Mouse (Mus musculus): ENCODE data around the gene Atp13a3. TPM values are rescaled to one million over a fixed set of nuclear protein-coding genes. Genes with fewer than 3 reads are reported as not detected.

Gene Atp13a3
- polyA plus RNA-seq, 1 experiment from 2014 or later, result 12.0 TPM

GRCm38 (mm10) chr16:30397127-30398057 is 8.4 kb downstream of the Atp13a3 start:
- Histone ChIP-seq H3K9me3 (replicated peaks; ENCODE audit: control insufficient read depth, low read length) (no peaks in the 10 kb centered on the region), H3K4me1 (ENCODE audit: control insufficient read depth, insufficient read depth, low read length) (0 out of 2 replicates have a peak, but pooled peaks cover 2% of the 10 kb centered on the region)
- peak; percentile 47 for ATAC-seq (ENCODE audit: insufficient read depth, low FRiP score)

DNA sequence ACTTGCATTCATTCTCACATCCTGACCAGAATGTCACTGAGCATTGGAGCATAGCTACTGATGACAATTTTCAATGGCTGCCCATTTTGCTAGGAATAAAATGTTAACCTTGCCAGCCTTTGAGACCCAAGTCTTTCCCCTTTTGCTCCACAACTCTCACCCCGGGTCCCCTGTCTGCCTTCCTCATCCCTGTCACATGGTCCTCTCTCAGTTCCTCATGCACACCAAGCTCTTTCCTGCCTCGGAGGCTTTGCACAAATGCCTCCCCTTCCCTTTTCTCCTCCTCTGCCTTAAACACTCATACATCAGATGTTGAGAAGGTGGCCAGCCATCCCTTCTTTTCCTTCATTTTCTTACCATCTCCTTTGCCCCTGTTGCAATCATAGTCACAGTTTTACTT is 10.6 kb downstream of the Atp13a3 start:
- Histone ChIP-seq H3K9ac (ENCODE audit: low read length) (no peak overlapping the region), H3K27me3 (ENCODE audit: control insufficient read depth, insufficient read depth, low read length) (no peaks in the 10 kb centered on the region), H3K9me3 (replicated peaks; ENCODE audit: control insufficient read depth, low read length) (no peaks in the 10 kb centered on the region), H3K4me2 (ENCODE audit: low read depth, low read length) (no peak overlapping the region), H3K4me3 (replicated peaks; ENCODE audit: low read length) (no peak overlapping the region), H3K36me3 (ENCODE audit: control insufficient read depth, insufficient read depth, low read length) (no peaks in the 10 kb centered on the region), H3K4me1 (ENCODE audit: control insufficient read depth, insufficient read depth, low read length) (0 out of 2 replicates have a peak, but pooled peaks cover 2% of the 10 kb centered on the region), H3K27ac (ENCODE audit: low read length) (no peak overlapping the region)
- 79% methylated on average over 2 of the region's 2 CpGs for WGBS
- no peak for ATAC-seq (ENCODE audit: insufficient read depth, low FRiP score)

More at GRCm38 (mm10) chr16:30397127-30398057, 8.4 kb downstream of the Atp13a3 start:
- WGBS, result 24% methylated on average over 15 of the region's 15 CpGs
- H3K4me3 ChIP-seq (replicated peaks; ENCODE audit: low read length), result no peak overlapping the region
- H3K36me3 ChIP-seq (ENCODE audit: control insufficient read depth, insufficient read depth, low read length), result no peaks in the 10 kb centered on the region
- peak overlapping the region; percentile 59 for H3K27ac ChIP-seq (ENCODE audit: low read length)
- H3K27me3 ChIP-seq (ENCODE audit: control insufficient read depth, insufficient read depth, low read length), result no peaks in the 10 kb centered on the region
- H3K9ac ChIP-seq (ENCODE audit: low read length), result 0 out of 2 replicates have a peak overlapping the region, but pooled peaks have one; percentile 33
- no peak overlapping the region for H3K4me2 ChIP-seq (ENCODE audit: low read depth, low read length)

GRCm38 (mm10) chr16:30390650-30391340 is 15.0 kb downstream of the Atp13a3 start:
- H3K4me1 ChIP-seq (ENCODE audit: control insufficient read depth, insufficient read depth, low read length), result peaks cover 16% of the 10 kb centered on the region
- no peak overlapping the region for H3K27ac ChIP-seq (ENCODE audit: low read length)
- no peak for ATAC-seq (ENCODE audit: insufficient read depth, low FRiP score)
- H3K27me3 ChIP-seq (ENCODE audit: control insufficient read depth, insufficient read depth, low read length), result no peaks in the 10 kb centered on the region
- no peaks in the 10 kb centered on the region for H3K36me3 ChIP-seq (ENCODE audit: control insufficient read depth, insufficient read depth, low read length)
- WGBS, result 79% methylated on average over 5 of the region's 5 CpGs
- H3K9me3 ChIP-seq (replicated peaks; ENCODE audit: control insufficient read depth, low read length), result no peaks in the 10 kb centered on the region
- no peak overlapping the region for H3K4me2 ChIP-seq (ENCODE audit: low read depth, low read length)
- H3K9ac ChIP-seq (ENCODE audit: low read length), result no peak overlapping the region
- no peak overlapping the region for H3K4me3 ChIP-seq (replicated peaks; ENCODE audit: low read length)

DNA sequence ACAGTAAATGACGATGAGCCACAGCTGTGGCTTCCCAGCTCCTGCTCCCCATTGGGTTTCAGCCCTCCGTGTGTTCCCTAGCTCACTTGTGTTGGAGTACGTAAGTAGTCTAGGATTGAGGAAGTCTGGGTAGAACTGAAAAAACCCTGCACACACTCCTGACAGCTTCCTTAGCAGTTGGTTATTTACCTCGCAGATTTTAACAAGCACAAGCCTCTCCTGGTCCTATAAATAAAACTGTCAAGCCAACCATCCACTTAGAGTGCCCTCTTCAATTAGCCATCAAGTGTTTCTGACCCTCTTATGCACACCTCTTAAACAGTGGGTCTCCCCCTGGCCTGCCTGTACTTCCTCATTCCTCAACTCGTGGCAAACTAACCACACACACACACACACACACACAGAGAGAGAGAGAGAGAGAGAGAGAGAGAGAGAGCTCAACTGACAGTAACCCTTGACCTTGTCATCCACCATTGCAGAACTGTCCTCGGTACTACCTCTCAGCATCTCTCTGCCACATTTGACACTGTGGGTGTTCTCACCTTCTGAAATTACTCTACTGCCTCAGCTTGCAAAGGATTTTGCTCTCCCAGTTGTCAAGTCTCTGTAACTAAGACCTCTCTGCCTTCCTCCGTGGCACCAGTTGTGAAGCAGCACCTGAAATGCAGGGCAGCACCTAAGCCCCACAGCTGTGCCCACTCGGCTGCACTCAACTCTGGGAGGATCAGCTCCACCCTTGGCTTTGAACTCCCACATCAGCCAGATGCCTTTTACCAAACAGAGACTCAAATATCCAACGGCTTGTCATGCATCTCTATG is 15.7 kb downstream of the Atp13a3 start:
- no peak for ATAC-seq (ENCODE audit: insufficient read depth, low FRiP score)
- Histone ChIP-seq H3K9me3 (replicated peaks; ENCODE audit: control insufficient read depth, low read length) (no peaks in the 10 kb centered on the region), H3K27ac (ENCODE audit: low read length) (peak overlapping the region; percentile 91), H3K36me3 (ENCODE audit: control insufficient read depth, insufficient read depth, low read length) (no peaks in the 10 kb centered on the region), H3K27me3 (ENCODE audit: control insufficient read depth, insufficient read depth, low read length) (no peaks in the 10 kb centered on the region), H3K9ac (ENCODE audit: low read length) (peak overlapping the region; percentile 96; the same call in 1 of the 2 replicates), H3K4me1 (ENCODE audit: control insufficient read depth, insufficient read depth, low read length) (peaks cover 16% of the 10 kb centered on the region), H3K4me3 (replicated peaks; ENCODE audit: low read length) (peak overlapping the region; percentile 93), H3K4me2 (ENCODE audit: low read depth, low read length) (peak overlapping the region; percentile 95)
- 55% methylated on average over 9 of the region's 9 CpGs for WGBS

DNA sequence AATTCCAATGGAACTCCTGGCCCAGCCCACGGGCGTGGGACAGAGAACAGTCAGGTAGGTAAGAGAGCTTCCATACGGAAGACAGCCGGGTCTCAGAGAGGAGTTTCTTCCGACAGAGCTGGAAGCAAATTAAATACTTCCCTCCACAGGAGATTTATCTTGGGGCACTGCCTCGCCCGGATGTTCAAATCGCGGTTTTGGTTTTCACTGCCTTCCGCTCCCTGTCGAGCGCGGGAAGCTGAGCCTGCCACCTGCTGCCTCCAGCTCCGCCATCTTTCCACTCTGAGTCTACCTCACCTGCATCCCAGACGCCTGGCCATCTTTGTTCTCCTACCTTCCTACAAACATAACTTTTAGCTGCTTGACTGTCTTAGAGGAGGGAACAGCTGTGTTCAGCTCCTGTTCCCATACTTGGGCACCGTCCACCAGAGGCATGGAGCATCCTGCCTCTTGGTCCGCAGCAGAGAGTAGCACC is 16.5 kb downstream of the Atp13a3 start:
- Histone ChIP-seq H3K4me2 (ENCODE audit: low read depth, low read length) (peak overlapping the region; percentile 95), H3K9me3 (replicated peaks; ENCODE audit: control insufficient read depth, low read length) (no peaks in the 10 kb centered on the region), H3K4me1 (ENCODE audit: control insufficient read depth, insufficient read depth, low read length) (peaks cover 16% of the 10 kb centered on the region), H3K9ac (ENCODE audit: low read length) (peak overlapping the region; percentile 96), H3K4me3 (replicated peaks; ENCODE audit: low read length) (peak overlapping the region; percentile 93), H3K27me3 (ENCODE audit: control insufficient read depth, insufficient read depth, low read length) (no peaks in the 10 kb centered on the region), H3K27ac (ENCODE audit: low read length) (peak overlapping the region; percentile 91), H3K36me3 (ENCODE audit: control insufficient read depth, insufficient read depth, low read length) (no peaks in the 10 kb centered on the region)
- no peak for ATAC-seq (ENCODE audit: insufficient read depth, low FRiP score)
- WGBS, result 4% methylated on average over 17 of the region's 17 CpGs

- peak overlapping the region; percentile 95 for H3K4me2 ChIP-seq (ENCODE audit: low read depth, low read length)
- no peaks in the 10 kb centered on the region for H3K9me3 ChIP-seq (replicated peaks; ENCODE audit: control insufficient read depth, low read length)
- H3K4me3 ChIP-seq (replicated peaks; ENCODE audit: low read length), result peak overlapping the region; percentile 93
- WGBS, result under 1% methylated on average over 71 of the region's 76 CpGs
- no peaks in the 10 kb centered on the region for H3K27me3 ChIP-seq (ENCODE audit: control insufficient read depth, insufficient read depth, low read length)
- no peaks in the 10 kb centered on the region for H3K36me3 ChIP-seq (ENCODE audit: control insufficient read depth, insufficient read depth, low read length)
- peak; percentile 94 for ATAC-seq (ENCODE audit: insufficient read depth, low FRiP score)
- H3K4me1 ChIP-seq (ENCODE audit: control insufficient read depth, insufficient read depth, low read length), result peaks cover 16% of the 10 kb centered on the region
- H3K27ac ChIP-seq (ENCODE audit: low read length), result peak overlapping the region; percentile 91
- H3K9ac ChIP-seq (ENCODE audit: low read length), result peak overlapping the region; percentile 96
Measured at GRCm38 (mm10) chr16:30388522-30389209, 17.1 kb downstream of the Atp13a3 start.

DNA sequence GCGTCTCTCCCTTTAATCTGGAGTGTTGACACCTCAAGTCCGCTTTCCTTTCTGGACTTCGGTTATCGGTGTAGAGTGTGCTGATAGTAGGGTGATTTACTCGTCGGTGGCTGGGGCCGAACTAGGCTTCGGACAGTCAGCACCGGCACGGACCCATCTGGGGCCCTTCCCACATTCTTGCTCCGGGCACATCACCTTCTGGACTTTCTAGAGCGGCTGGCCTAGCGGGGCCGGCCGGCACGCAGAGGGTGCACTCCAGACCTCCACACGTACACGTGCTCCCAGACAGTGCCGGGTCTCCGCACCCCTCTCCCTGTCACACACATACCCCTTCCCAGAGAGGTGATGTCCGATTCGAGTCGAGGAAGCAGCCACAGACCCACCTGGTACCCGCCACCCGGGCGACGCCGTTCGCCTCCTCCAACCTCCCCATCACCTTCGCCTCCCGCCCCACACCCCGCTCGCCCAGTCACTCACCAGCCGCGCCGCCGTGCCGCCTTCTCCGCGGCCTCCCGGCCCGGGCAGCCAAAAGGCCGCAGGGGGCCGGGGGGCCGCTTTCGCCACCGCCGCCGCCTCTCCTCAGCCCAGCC is 17.8 kb downstream of the Atp13a3 start:
- peak; percentile 35 for ATAC-seq (ENCODE audit: insufficient read depth, low FRiP score)
- H3K4me3 ChIP-seq (replicated peaks; ENCODE audit: low read length), result peak overlapping the region; percentile 93
- peaks cover 6% of the 10 kb centered on the region; the same call in 1 of the 2 replicates for H3K36me3 ChIP-seq (ENCODE audit: control insufficient read depth, insufficient read depth, low read length)
- WGBS, result under 1% methylated on average over 45 of the region's 49 CpGs
- no peaks in the 10 kb centered on the region for H3K27me3 ChIP-seq (ENCODE audit: control insufficient read depth, insufficient read depth, low read length)
- peak overlapping the region; percentile 96 for H3K9ac ChIP-seq (ENCODE audit: low read length)
- no peaks in the 10 kb centered on the region; the same call in 1 of the 2 replicates for H3K9me3 ChIP-seq (replicated peaks; ENCODE audit: control insufficient read depth, low read length)
- peak overlapping the region; percentile 95 for H3K4me2 ChIP-seq (ENCODE audit: low read depth, low read length)
- H3K4me1 ChIP-seq (ENCODE audit: control insufficient read depth, insufficient read depth, low read length), result peaks cover 16% of the 10 kb centered on the region
- H3K27ac ChIP-seq (ENCODE audit: low read length), result peak overlapping the region; percentile 91
